35 mouse cellular contexts compared by ENCODE assay signal in the genomic region with DNA sequence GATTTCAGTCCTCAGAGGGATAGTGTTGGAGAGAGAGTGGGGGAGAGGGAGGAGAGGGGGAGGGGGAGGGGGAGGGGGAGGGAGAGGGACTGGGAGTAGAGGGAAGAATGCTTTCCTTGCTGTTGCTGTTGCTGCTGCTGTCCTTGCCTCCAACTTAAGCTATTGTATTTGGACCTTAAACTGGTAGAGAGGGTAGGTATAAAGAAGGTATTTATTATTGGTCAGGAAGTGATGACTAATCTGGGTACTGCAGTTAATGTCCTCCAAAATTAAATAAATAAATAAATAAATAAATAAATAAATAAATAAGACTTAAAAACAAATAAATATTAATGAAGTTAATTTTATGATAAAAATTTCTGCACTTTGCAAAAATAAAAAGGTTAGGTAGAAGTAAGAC.
"Had no signal": no experiment of that assay in that cellular context is flagged by ENCODE, and none has a peak within 500 bp of the region (broad histone marks: within the 10 kb centered on the region; RNA-seq: fewer than 3 reads in every experiment).

No protein-coding gene starts in this region.

- H3K9ac ChIP-seq: heart, embryonic 12.5 days; heart, embryonic 13.5 days; heart, embryonic 15.5 days; hindbrain, embryonic 12.5 days; hindbrain, embryonic 13.5 days; hindbrain, embryonic 14.5 days; hindbrain, embryonic 15.5 days; intestine, embryonic 15.5 days; kidney, embryonic 15.5 days had no signal

- H3K9me3 ChIP-seq: heart, embryonic 10.5 days; heart, embryonic 12.5 days; heart, embryonic 13.5 days; heart, embryonic 15.5 days; hindbrain, embryonic 10.5 days; hindbrain, embryonic 12.5 days; hindbrain, embryonic 13.5 days; hindbrain, embryonic 15.5 days; intestine, embryonic 15.5 days; kidney, embryonic 15.5 days had no signal

- H3K4me3 ChIP-seq: heart, embryonic 10.5 days; heart, embryonic 12.5 days; heart, embryonic 13.5 days; heart, embryonic 15.5 days; hindbrain, embryonic 10.5 days; hindbrain, embryonic 12.5 days; hindbrain, embryonic 13.5 days; hindbrain, embryonic 15.5 days; intestine, embryonic 15.5 days; kidney, embryonic 15.5 days; layer of hippocampus, adult 2 months had no signal

- DNase-seq: heart, postnatal 10 days; heart, postnatal 14 days; heart, postnatal 36 days; heart, postnatal 4 days; kidney, adult 11 months; kidney, adult 18-20 months; kidney, adult 2 months; kidney, adult 8-10 months; kidney, adult 9 months; kidney, postnatal 10 days; kidney, postnatal 14 days; kidney, postnatal 25 days; kidney, postnatal 36 days; kidney, postnatal 4 days; layer of hippocampus, adult 9-11 months; layer of hippocampus, postnatal 36 days had no signal

- H3K27me3 ChIP-seq: heart, embryonic 12.5 days; heart, embryonic 13.5 days; heart, embryonic 15.5 days; hindbrain, embryonic 12.5 days; hindbrain, embryonic 13.5 days; hindbrain, embryonic 15.5 days; intestine, embryonic 15.5 days; kidney, embryonic 15.5 days had no signal

- H3K4me2 ChIP-seq: heart, embryonic 11.5 days; heart, embryonic 12.5 days; heart, embryonic 13.5 days; heart, embryonic 15.5 days; hindbrain, embryonic 12.5 days; hindbrain, embryonic 13.5 days; hindbrain, embryonic 14.5 days; hindbrain, embryonic 15.5 days; intestine, embryonic 15.5 days; kidney, embryonic 15.5 days had no signal

- H3K27ac ChIP-seq: heart, embryonic 10.5 days; heart, embryonic 13.5 days; heart, embryonic 15.5 days; hindbrain, embryonic 10.5 days; hindbrain, embryonic 12.5 days; hindbrain, embryonic 13.5 days; hindbrain, embryonic 14.5 days; hindbrain, embryonic 15.5 days; hindbrain, postnatal 0 days; intestine, embryonic 15.5 days; kidney, embryonic 15.5 days; kidney, postnatal 0 days; layer of hippocampus, adult 2 months had no signal

- H3K4me1 ChIP-seq: heart, embryonic 10.5 days; heart, embryonic 12.5 days; heart, embryonic 13.5 days; heart, embryonic 15.5 days; hindbrain, embryonic 10.5 days; hindbrain, embryonic 12.5 days; hindbrain, embryonic 13.5 days; hindbrain, embryonic 15.5 days; intestine, embryonic 15.5 days; kidney, embryonic 15.5 days had no signal

- ATAC-seq: hindbrain, embryonic 16.5 days; hindbrain, postnatal 0 days; inflammation-experienced regulatory T-cells, adult 6 months; intestine, embryonic 15.5 days; intestine, embryonic 16.5 days; intestine, postnatal 0 days had no signal

- H3K36me3 ChIP-seq: heart, embryonic 10.5 days; heart, embryonic 12.5 days; heart, embryonic 13.5 days; heart, embryonic 15.5 days; hindbrain, embryonic 10.5 days; hindbrain, embryonic 12.5 days; hindbrain, embryonic 13.5 days; hindbrain, embryonic 15.5 days; intestine, embryonic 15.5 days; kidney, embryonic 15.5 days had no signal
